Mouse (Mus musculus): ENCODE measurements around the gene C730034F03Rik.

Gene C730034F03Rik

DNA sequence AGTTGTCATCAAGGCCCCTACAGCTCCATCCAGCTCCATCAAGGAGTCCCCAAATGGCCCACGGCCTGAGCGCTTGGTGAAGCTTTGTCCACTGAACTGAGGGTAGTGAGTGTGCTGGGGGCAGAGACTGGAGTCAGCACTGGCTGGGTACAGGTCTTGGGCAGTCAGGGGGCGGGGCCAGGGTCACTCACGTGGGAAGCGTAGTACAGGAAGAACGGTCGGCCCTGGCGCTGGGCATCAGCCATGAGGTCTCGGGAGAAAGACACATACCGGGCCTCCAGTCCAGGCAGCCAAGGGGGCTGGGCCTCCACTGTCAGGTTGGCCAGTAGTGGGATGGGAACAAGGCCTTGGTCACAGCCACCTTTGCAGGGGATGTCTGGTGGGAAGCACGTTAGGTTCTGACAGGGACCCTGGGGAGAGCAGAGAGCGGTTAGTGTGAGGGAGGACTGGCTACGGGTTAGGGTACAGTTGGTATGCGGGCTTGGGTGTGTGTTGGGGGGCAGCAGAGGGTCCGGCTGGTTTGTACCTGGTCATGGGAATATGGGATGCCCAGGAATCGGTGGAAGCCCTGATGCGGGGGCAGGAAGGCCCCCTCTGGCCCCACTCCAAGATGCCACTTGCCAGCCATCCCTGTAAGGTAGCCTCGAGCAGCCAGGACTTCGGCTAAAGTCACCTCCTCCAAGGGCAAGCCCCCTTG is 45.4 kb downstream of the C730034F03Rik start:
- H3K4me1 ChIP-seq (replicated peaks; ENCODE audit: low read depth, low read length) = peaks cover 77% of the 10 kb centered on the region
- H3K36me3 ChIP-seq (ENCODE audit: insufficient read depth, low read length) = peaks cover 19% of the 10 kb centered on the region
- H3K27me3 ChIP-seq (ENCODE audit: insufficient read depth, low read length) = no peaks in the 10 kb centered on the region
- TF ChIP-seq POU5F1 (IDR thresholded peaks at IDR 0.05; ENCODE audit: borderline replicate concordance, low read length) (no peak), NANOG (IDR thresholded peaks at IDR 0.05; ENCODE audit: borderline replicate concordance, low read length) (no peak), CTCF (conservative IDR thresholded peaks at IDR 0.05; ENCODE audit: low read length) (no peak)
- peak overlapping the region; percentile 84 for H3K4me3 ChIP-seq (replicated peaks; ENCODE audit: low read length)
- H3K9me3 ChIP-seq (ENCODE audit: low read length) = no peaks in the 10 kb centered on the region

GRCm38 (mm10) chr15:89475293-89475600 is 45.9 kb downstream of the C730034F03Rik start:
- peaks cover 19% of the 10 kb centered on the region for H3K36me3 ChIP-seq (ENCODE audit: insufficient read depth, low read length)
- peak overlapping the region; percentile 84 for H3K4me3 ChIP-seq (replicated peaks; ENCODE audit: low read length)
- no peaks in the 10 kb centered on the region for H3K27me3 ChIP-seq (ENCODE audit: insufficient read depth, low read length)
- H3K4me1 ChIP-seq (replicated peaks; ENCODE audit: low read depth, low read length) = peaks cover 79% of the 10 kb centered on the region
- H3K9me3 ChIP-seq (ENCODE audit: low read length) = no peaks in the 10 kb centered on the region
- no peak for TF ChIP-seq NANOG (IDR thresholded peaks at IDR 0.05; ENCODE audit: borderline replicate concordance, low read length)
- TF ChIP-seq CTCF (conservative IDR thresholded peaks at IDR 0.05; ENCODE audit: low read length) = no peak
- no peak for TF ChIP-seq POU5F1 (IDR thresholded peaks at IDR 0.05; ENCODE audit: borderline replicate concordance, low read length)

GRCm38 (mm10) chr15:89475611-89476474 is 46.5 kb downstream of the C730034F03Rik start:
- Histone ChIP-seq H3K4me1 (replicated peaks; ENCODE audit: low read depth, low read length) (peaks cover 85% of the 10 kb centered on the region), H3K27me3 (ENCODE audit: insufficient read depth, low read length) (no peaks in the 10 kb centered on the region), H3K36me3 (ENCODE audit: insufficient read depth, low read length) (peaks cover 19% of the 10 kb centered on the region), H3K4me3 (replicated peaks; ENCODE audit: low read length) (peak overlapping the region; percentile 84), H3K9me3 (ENCODE audit: low read length) (no peaks in the 10 kb centered on the region)
- TF ChIP-seq POU5F1 (IDR thresholded peaks at IDR 0.05; ENCODE audit: borderline replicate concordance, low read length) (no peak), NANOG (IDR thresholded peaks at IDR 0.05; ENCODE audit: borderline replicate concordance, low read length) (no peak), CTCF (conservative IDR thresholded peaks at IDR 0.05; ENCODE audit: low read length) (no peak)

- Histone ChIP-seq H3K36me3 (ENCODE audit: insufficient read depth, low read length) (peaks cover 19% of the 10 kb centered on the region), H3K27me3 (ENCODE audit: insufficient read depth, low read length) (no peaks in the 10 kb centered on the region), H3K4me1 (replicated peaks; ENCODE audit: low read depth, low read length) (peaks cover 86% of the 10 kb centered on the region), H3K4me3 (replicated peaks; ENCODE audit: low read length) (peak overlapping the region; percentile 84), H3K9me3 (ENCODE audit: low read length) (no peaks in the 10 kb centered on the region)
- no peak for TF ChIP-seq POU5F1 (IDR thresholded peaks at IDR 0.05; ENCODE audit: borderline replicate concordance, low read length)
- TF ChIP-seq NANOG (IDR thresholded peaks at IDR 0.05; ENCODE audit: borderline replicate concordance, low read length) = no peak
- no peak for TF ChIP-seq CTCF (conservative IDR thresholded peaks at IDR 0.05; ENCODE audit: low read length)
These were observed 47.1 kb downstream of the C730034F03Rik start for GRCm38 (mm10) chr15:89476475-89476815.

- H3K9me3 ChIP-seq (ENCODE audit: low read length) = peaks cover 1% of the 10 kb centered on the region; the same call in 1 of the 2 replicates
- TF ChIP-seq CTCF (conservative IDR thresholded peaks at IDR 0.05; ENCODE audit: low read length) (no peak), POU5F1 (IDR thresholded peaks at IDR 0.05; ENCODE audit: borderline replicate concordance, low read length) (no peak), NANOG (IDR thresholded peaks at IDR 0.05; ENCODE audit: borderline replicate concordance, low read length) (no peak)
- H3K4me1 ChIP-seq (replicated peaks; ENCODE audit: low read depth, low read length) = peaks cover 83% of the 10 kb centered on the region
- peaks cover 19% of the 10 kb centered on the region for H3K36me3 ChIP-seq (ENCODE audit: insufficient read depth, low read length)
- H3K27me3 ChIP-seq (ENCODE audit: insufficient read depth, low read length) = no peaks in the 10 kb centered on the region
- H3K4me3 ChIP-seq (replicated peaks; ENCODE audit: low read length) = peak within 1 kb of the TSS; percentile 84
These were observed 47.7 kb downstream of the C730034F03Rik start, which contains the start of gene Arsa for GRCm38 (mm10) chr15:89477091-89477491. Arsa (minus strand) TSS chr15:89477425.

DNA sequence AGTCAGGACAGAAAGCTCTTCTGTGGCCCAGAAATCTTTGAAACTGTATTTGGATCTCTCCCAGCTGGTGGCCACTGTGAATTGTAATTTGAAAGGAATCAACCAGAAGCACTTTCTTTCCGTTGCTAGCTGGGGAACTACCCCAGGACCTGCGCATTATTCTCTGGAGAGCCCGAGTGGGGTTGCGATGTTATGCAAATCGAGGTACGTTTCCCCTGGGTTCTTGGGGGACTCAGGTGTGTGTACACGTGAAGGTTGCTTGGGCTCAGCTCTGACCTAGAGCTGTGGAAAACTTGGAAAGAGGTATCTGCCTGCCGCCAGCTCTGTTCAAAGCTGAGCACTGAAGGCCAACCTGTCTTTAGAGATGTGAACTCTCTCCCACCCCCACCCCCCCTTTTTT is 48.4 kb downstream of the C730034F03Rik start:
- peaks cover 16% of the 10 kb centered on the region for H3K36me3 ChIP-seq (ENCODE audit: insufficient read depth, low read length)
- H3K9me3 ChIP-seq (ENCODE audit: low read length) = peaks cover 5% of the 10 kb centered on the region; the same call in 1 of the 2 replicates
- no peaks in the 10 kb centered on the region for H3K27me3 ChIP-seq (ENCODE audit: insufficient read depth, low read length)
- H3K4me1 ChIP-seq (replicated peaks; ENCODE audit: low read depth, low read length) = peaks cover 79% of the 10 kb centered on the region
- TF ChIP-seq NANOG (IDR thresholded peaks at IDR 0.05; ENCODE audit: borderline replicate concordance, low read length) (peak; percentile 13; the same call in 1 of the 2 replicates), POU5F1 (IDR thresholded peaks at IDR 0.05; ENCODE audit: borderline replicate concordance, low read length) (no peak), CTCF (conservative IDR thresholded peaks at IDR 0.05; ENCODE audit: low read length) (no peak)
- H3K4me3 ChIP-seq (replicated peaks; ENCODE audit: low read length) = peak overlapping the region; percentile 54

DNA sequence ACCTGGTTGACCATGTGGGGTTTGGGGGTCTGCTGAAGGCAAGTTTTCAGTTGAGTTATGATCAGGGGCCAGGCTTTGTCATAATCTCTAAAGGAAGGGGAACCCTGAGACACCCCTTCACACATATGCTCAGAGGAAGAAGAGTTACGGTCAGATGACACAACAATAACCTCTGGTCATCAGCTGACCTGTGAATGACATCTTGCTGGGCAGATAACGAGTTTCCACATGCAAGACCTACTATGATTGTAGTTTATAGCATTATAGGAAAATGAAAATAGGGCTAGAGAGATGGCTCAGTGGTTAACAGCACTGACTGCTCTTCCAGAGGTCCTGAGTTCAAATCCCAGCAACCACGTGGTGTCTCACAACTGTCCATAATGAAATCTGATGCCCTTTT is 49.2 kb downstream of the C730034F03Rik start:
- Histone ChIP-seq H3K4me1 (replicated peaks; ENCODE audit: low read depth, low read length) (peaks cover 71% of the 10 kb centered on the region), H3K4me3 (replicated peaks; ENCODE audit: low read length) (peak overlapping the region; percentile 54; the same call in 1 of the 2 replicates), H3K36me3 (ENCODE audit: insufficient read depth, low read length) (peaks cover 10% of the 10 kb centered on the region; the same call in 1 of the 2 replicates), H3K27me3 (ENCODE audit: insufficient read depth, low read length) (no peaks in the 10 kb centered on the region), H3K9me3 (ENCODE audit: low read length) (peaks cover 5% of the 10 kb centered on the region; the same call in 1 of the 2 replicates)
- TF ChIP-seq POU5F1 (IDR thresholded peaks at IDR 0.05; ENCODE audit: borderline replicate concordance, low read length) = no peak
- no peak for TF ChIP-seq NANOG (IDR thresholded peaks at IDR 0.05; ENCODE audit: borderline replicate concordance, low read length)
- no peak for TF ChIP-seq CTCF (conservative IDR thresholded peaks at IDR 0.05; ENCODE audit: low read length)

Measured in E14TG2a.4 (cell line).